Mouse (Mus musculus): ENCODE results near the gene Gltp.
A peak's percentile ranks its signal among the peaks of the same experiment; 100 is the strongest.

DNA sequence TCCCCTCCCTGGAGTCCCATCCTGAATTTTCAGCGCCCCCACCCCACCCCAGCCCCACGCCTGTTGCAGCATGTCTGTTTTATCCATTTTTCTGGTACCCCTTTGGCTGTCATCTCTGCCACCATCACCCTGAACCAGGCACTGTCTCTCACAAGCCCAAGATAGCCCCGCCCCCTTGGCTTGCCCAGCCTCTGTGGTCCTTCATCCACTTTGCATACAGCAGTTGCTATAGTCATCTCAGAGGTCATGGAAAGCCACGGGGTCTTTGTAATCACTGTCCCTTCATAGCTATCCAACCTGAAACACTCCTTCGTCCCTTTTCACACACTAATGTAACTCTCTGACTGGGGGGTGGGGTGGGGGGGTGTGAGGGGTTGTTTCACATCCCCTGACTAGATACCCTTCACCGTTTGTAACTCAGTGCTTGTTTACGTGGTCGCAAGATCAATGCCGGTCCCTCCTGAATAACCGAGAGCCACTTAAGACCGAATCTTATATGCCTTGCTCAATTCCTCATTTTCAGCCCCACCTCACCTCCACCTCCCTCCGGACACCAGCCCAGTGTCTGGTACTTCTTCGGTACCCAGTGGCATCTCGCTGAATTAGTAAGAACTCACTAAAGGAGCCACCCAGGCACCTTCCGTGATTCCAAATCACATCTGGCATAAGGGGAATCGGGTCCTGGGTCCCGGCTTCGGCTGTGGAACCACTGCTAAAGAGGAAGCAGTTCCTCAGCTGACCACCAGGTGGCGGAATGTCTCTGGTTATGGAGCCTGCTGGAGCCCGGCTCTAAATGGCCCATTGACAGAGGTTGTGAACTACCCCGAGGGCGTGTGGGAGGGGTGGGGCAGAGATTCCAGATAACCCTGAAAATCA lies 51.8 kb downstream of the Gltp start:
- peak; percentile 97 for TF ChIP-seq CTCF (IDR thresholded peaks at IDR 0.05; ENCODE audit: low read depth)
- TF ChIP-seq EP300 (IDR thresholded peaks at IDR 0.05; ENCODE audit: low read depth), result no peak

Data from liver, postnatal 0 days (tissue).